Mouse (Mus musculus): ENCODE data around the gene Hamp2.

DNA sequence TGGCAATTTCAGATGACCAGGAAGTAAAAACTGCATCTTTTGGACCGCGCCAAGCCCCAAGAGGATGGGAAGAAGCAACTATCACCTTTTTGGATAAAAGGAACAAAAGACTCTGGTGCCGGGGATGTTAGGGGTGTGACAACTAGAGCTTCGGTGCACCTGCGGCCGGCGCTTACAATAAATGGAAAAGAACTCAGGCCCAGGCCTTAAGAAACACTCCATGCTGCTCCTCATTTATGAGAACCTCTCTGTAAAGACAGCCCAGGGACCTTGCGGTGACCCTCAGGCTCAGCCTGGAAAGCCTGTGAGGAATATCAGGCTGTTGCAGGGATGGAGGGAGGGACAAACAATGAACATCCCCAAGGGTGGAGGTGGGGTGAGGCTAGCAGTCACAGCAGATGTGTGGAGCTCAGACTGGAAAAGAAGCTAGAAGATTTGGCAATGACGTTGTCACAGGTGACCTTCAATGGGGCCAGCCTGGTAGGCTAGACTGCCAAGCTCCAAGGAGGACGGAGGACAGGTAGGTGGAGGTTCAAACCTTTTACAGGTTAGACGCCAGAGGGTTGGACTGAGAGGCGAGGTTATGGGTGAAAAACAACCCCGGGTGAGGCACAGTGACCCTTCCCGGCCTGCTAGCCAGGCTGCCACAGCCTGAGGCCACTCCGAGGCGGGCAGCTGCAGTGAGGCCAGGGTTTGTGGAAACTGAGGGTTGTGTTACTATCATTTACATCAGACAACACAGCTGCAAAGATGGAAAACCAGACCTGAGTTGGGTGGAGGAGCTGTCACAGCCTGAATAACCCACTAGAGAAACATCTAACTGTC is 28.2 kb upstream of the Hamp2 start:
- no peak for TF ChIP-seq CTCF (IDR thresholded peaks at IDR 0.05; ENCODE audit: extremely low read depth, insufficient read depth, insufficient read length, insufficient replicate concordance)
- no peak for TF ChIP-seq POLR2A (IDR thresholded peaks at IDR 0.05; ENCODE audit: low read depth, low read length)

Measured in spleen, adult 2 months (tissue).